Mouse (Mus musculus): ENCODE measurements around the gene Tarbp2. TPM values are rescaled to one million over a fixed set of nuclear protein-coding genes. Genes with fewer than 3 reads are reported as not detected.
A peak's percentile ranks its signal among the peaks of the same experiment; 100 is the strongest.

Gene Tarbp2
- polyA plus RNA-seq, 1 experiment from 2014 or later: 108 TPM

DNA sequence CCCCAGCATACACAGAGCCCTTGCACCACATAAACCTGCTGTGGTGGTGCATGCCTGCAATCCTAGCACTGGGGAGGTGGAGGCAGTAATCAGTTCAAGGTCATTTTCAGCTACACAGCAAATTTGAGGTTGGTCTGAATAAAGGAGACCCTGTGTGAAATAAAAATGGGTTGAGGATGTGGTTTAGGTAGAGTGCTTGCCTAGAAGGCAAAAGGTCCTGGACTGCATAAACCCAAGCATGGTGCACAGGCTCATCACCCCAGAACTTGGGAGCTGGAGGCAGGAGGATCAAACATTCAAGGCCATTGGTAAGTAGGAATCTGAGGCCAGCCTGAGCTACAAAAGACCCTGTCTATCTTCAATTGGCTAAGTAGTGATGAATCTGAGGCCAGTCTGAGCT is 10.4 kb upstream of the Tarbp2 start:
- no peak overlapping the region for H3K4me3 ChIP-seq
- H3K9ac ChIP-seq: no peak overlapping the region
- H3K36me3 ChIP-seq (replicated peaks): peaks cover 31% of the 10 kb centered on the region
- H3K27me3 ChIP-seq (replicated peaks): no peaks in the 10 kb centered on the region
- H3K27ac ChIP-seq: no peak overlapping the region
- no peaks in the 10 kb centered on the region for H3K9me3 ChIP-seq
- ATAC-seq (replicated peaks): no peak
- no peak overlapping the region for H3K4me2 ChIP-seq
- H3K4me1 ChIP-seq: peaks cover 33% of the 10 kb centered on the region

DNA sequence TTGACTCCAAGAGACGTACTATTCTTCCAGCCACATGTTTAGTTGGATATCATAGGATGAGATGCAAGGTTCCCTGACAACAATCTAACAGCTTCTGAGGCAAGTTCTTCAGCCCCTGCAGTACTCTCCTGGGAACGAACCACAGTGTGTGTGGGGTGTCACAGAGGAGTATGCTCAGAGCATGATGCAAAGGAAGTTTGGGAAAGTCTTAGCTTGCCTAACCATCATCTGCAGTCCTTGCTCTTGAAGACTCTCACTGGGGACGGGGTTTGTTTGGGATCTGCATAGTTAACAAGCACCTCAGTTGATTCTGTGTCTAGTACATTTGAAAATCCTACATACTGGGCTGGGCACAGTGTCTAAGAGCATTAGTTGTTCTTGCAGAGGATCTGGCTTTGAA is 9.7 kb upstream of the Tarbp2 start:
- peaks cover 23% of the 10 kb centered on the region for H3K36me3 ChIP-seq (replicated peaks)
- H3K27me3 ChIP-seq (replicated peaks): no peaks in the 10 kb centered on the region
- no peak for ATAC-seq (replicated peaks)
- no peaks in the 10 kb centered on the region for H3K9me3 ChIP-seq
- H3K9ac ChIP-seq: no peak overlapping the region
- no peak overlapping the region for H3K27ac ChIP-seq
- no peak overlapping the region for H3K4me2 ChIP-seq
- no peak overlapping the region for H3K4me3 ChIP-seq
- H3K4me1 ChIP-seq: peaks cover 40% of the 10 kb centered on the region
- WGBS: 92% methylated on average over 3 of the region's 3 CpGs

DNA sequence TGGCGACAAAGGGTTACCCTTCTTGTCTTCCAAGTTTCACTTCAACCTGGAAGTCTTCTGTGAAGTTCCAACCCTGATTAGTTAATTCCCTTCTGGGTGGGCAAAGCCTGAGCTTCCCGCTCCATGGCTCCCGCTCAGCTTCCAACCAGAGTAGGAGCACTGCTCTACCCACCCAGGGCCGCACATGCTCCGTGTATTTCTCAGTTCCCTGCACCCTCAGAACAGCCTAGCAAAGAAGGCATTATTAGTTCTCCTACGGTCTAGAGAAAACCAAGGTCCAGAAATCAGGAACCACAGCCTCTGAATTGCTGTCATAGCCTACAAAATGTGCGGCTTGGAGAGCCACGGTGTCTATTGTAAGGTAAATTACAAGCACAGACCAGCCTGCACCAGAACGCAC is 7.9 kb upstream of the Tarbp2 start:
- Histone ChIP-seq H3K36me3 (replicated peaks) (peaks cover 6% of the 10 kb centered on the region; the same call in 1 of the 2 replicates), H3K9me3 (no peaks in the 10 kb centered on the region), H3K4me3 (peak overlapping the region; percentile 49), H3K4me1 (peaks cover 55% of the 10 kb centered on the region), H3K27me3 (replicated peaks) (no peaks in the 10 kb centered on the region), H3K9ac (peak overlapping the region; percentile 55), H3K27ac (peak overlapping the region; percentile 87), H3K4me2 (peak overlapping the region; percentile 64)
- ATAC-seq (replicated peaks): peak; percentile 75
- 5% methylated on average over 9 of the region's 9 CpGs for WGBS

DNA sequence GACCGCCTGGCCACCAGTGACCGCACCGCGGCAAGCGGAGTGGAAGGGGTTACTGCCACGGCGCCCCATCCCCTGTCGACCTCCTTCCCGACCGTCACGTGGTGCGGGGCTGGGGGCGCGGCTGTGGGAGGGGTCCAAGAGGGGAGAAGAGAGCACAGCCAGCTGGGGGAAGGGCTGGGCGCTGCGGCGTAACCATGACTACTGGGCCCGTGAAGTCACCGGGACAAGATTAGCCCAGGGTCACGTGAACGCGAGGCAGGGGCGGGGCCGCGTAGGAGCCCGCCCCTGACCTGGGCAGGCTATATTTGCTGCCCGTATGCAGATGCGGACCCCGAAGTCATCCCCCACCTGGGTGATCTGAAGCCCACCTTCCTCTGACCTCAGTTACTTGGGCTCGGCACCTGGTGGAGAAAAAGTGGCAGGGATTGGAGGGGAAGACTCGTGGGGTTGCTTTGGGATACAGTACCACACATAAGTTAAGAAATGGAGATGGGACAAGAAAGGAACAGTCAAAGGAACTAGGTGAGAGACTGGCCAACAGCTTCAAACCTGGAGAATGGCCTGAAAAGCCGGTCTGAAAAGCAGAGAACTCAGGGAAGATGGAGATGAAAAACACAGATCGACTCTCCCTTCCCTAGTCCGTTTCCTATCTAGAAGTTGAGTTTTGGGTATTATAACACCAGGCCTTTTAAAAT is 7.3 kb upstream of the Tarbp2 start:
- WGBS: 3% methylated on average over 34 of the region's 34 CpGs
- Histone ChIP-seq H3K36me3 (replicated peaks) (0 out of 2 replicates have a peak, but pooled peaks cover 4% of the 10 kb centered on the region), H3K27ac (peak overlapping the region; percentile 87), H3K9ac (peak overlapping the region; percentile 55), H3K4me3 (peak overlapping the region; percentile 49), H3K4me1 (peaks cover 61% of the 10 kb centered on the region), H3K9me3 (no peaks in the 10 kb centered on the region), H3K4me2 (peak overlapping the region; percentile 64), H3K27me3 (replicated peaks) (no peaks in the 10 kb centered on the region)
- ATAC-seq (replicated peaks): peak; percentile 95

DNA sequence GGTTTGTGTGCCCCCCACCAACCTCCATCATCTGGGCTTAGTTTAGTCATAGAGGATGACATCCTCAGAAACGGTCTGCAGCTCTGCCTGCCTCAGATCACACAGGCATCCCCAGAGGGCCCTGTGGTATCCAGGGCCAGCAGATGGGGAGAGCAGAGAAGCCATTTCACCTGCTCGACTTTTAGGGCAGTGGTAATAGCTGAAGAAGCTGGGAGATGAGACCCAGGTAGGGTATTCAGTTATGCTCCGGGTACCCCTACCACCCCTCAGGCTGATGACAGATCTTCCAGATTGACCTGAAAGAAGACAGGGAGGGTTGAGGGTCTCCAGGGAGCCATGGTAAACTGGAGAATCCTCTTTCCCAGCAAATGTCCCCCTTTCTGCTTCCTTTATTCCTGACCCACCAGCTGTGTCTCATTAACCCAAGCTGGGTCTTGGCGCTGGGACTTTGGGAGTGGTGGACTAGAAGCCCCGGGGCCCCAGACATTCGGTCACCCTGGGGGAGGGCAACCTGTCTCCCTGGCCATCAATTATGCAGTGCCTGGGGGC is 6.6 kb upstream of the Tarbp2 start:
- ATAC-seq (replicated peaks): no peak
- peak overlapping the region; percentile 49 for H3K4me3 ChIP-seq
- H3K9ac ChIP-seq: 0 out of 2 replicates have a peak overlapping the region, but pooled peaks have one; percentile 37
- 0 out of 2 replicates have a peak, but pooled peaks cover 4% of the 10 kb centered on the region for H3K36me3 ChIP-seq (replicated peaks)
- 10% methylated on average over 6 of the region's 6 CpGs for WGBS
- H3K9me3 ChIP-seq: no peaks in the 10 kb centered on the region
- H3K4me2 ChIP-seq: peak overlapping the region; percentile 64
- H3K4me1 ChIP-seq: peaks cover 66% of the 10 kb centered on the region
- peak overlapping the region; percentile 87 for H3K27ac ChIP-seq
- no peaks in the 10 kb centered on the region for H3K27me3 ChIP-seq (replicated peaks)

DNA sequence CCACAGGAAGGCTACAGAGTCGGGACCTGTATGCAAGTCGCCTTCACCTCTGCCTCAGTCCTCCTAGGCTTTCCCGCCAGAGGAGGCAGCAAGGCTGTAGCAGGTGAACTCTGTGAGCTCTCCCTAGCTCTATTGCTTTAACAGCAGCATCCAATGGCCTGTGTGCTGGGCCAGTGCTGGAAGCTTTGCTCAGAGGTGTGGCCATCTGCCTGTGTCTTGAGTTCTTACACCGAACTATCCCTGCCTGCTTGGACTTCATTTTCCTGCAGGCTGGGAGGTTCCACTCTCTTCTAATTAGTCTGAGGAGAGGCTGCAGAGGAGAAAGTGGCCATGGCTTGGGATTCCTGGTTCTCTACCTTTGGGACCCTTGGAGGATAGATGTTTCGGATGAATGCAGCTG is 6.0 kb upstream of the Tarbp2 start:
- 23% methylated on average over 5 of the region's 5 CpGs for WGBS

DNA sequence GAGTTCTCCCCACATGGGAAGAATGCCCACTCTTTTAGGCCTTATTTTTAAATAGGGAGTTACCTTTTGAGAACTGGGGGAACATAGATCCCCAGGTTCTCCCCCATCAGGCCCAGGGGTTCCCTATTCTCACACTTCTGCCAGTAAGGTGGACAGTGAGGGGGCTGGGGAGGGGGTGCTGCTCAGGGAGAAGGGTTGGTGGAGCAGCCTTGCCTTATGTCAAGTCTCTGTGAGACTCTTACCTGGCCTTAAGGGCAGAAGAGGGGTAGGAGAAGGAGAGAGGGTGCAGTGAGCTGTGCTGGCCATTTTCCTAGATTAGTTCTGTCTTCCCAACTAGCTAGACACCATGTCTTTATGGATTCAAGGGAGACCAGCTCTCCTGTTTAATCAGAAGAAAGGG is 5.5 kb upstream of the Tarbp2 start:
- ATAC-seq (replicated peaks): no peak
- Histone ChIP-seq H3K4me3 (no peak overlapping the region), H3K4me1 (peaks cover 66% of the 10 kb centered on the region), H3K27ac (peak overlapping the region; percentile 87), H3K27me3 (replicated peaks) (no peaks in the 10 kb centered on the region), H3K4me2 (peak overlapping the region; percentile 64; the same call in 1 of the 2 replicates), H3K9me3 (no peaks in the 10 kb centered on the region), H3K9ac (0 out of 2 replicates have a peak overlapping the region, but pooled peaks have one; percentile 0), H3K36me3 (replicated peaks) (0 out of 2 replicates have a peak, but pooled peaks cover 4% of the 10 kb centered on the region)

More for the DNA sequence above, 6.0 kb upstream of the Tarbp2 start:
- Histone ChIP-seq H3K27ac (peak overlapping the region; percentile 87), H3K4me1 (peaks cover 66% of the 10 kb centered on the region), H3K27me3 (replicated peaks) (no peaks in the 10 kb centered on the region), H3K9me3 (no peaks in the 10 kb centered on the region), H3K4me3 (no peak overlapping the region), H3K4me2 (peak overlapping the region; percentile 64; the same call in 1 of the 2 replicates), H3K9ac (0 out of 2 replicates have a peak overlapping the region, but pooled peaks have one; percentile 10), H3K36me3 (replicated peaks) (0 out of 2 replicates have a peak, but pooled peaks cover 4% of the 10 kb centered on the region)
- no peak for ATAC-seq (replicated peaks)

DNA sequence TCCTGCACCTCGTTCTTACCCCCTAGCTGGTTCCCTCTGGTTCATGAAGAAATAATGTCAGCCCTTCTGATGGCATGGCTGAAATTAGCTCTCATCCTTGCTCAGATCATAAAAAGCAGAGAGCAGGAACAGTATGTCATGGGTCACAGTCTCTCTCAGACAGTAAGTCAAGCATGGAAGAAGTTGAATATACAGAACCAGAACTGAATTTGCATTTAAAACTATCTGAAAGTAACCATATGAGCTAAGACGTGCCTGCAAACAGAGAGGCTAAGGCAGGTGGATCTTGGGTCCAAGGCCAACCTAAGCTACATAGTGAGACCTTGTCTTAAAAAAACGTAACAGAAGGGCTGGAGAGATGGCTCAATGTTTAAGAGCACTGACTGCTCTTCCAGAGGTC is 5.0 kb upstream of the Tarbp2 start:
- no peaks in the 10 kb centered on the region for H3K9me3 ChIP-seq
- WGBS: 82% methylated on average over 3 of the region's 3 CpGs
- peaks cover 66% of the 10 kb centered on the region for H3K4me1 ChIP-seq
- H3K27ac ChIP-seq: no peak overlapping the region
- H3K9ac ChIP-seq: no peak overlapping the region
- no peaks in the 10 kb centered on the region for H3K27me3 ChIP-seq (replicated peaks)
- H3K4me3 ChIP-seq: no peak overlapping the region
- no peak overlapping the region for H3K4me2 ChIP-seq
- no peak for ATAC-seq (replicated peaks)
- H3K36me3 ChIP-seq (replicated peaks): 0 out of 2 replicates have a peak, but pooled peaks cover 4% of the 10 kb centered on the region

DNA sequence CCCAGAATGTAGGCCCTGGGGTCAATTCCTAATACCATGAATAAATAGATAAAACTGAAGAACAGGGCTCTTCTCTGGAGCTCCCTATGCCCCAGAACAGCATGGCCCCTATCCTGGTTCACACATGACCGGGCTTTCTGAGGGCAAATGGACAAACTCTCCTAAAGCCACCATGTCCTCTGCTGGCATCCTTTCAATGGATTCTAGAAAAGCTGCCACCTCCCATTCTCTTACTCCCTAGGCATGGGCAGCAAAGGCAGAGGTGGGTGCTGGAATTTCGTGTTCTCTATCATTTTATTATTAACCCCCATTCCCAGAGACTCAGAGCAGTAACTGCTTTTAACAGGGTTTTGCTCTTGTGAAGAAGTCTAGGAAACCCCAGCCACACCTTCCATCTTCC is 2.7 kb upstream of the Tarbp2 start:
- Histone ChIP-seq H3K36me3 (replicated peaks) (no peaks in the 10 kb centered on the region), H3K4me3 (peak overlapping the region; percentile 66), H3K4me2 (peak overlapping the region; percentile 88), H3K4me1 (peaks cover 64% of the 10 kb centered on the region), H3K27me3 (replicated peaks) (no peaks in the 10 kb centered on the region), H3K9me3 (no peaks in the 10 kb centered on the region), H3K9ac (no peak overlapping the region), H3K27ac (no peak overlapping the region)
- no peak for ATAC-seq (replicated peaks)
- 96% methylated on average over 2 of the region's 2 CpGs for WGBS

DNA sequence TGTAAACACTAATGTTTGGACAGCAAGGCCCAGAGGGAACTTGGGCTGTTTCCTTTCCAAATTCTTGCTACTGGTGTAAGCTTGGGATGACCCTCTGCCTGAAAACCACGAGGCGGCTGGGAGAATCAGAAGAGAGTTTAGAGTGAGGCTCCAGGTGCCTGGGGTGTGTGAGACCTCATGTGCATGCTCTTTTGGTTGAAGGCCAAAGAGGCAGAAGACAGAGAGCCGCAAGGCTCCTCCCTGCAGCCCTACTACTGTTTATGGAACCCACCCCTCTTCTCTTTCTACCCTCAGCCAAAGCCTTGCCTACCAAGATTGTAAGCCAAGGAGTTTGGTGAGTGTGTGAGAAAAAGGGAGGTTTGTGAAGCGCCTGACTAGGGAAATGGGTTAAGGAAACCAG is 2.2 kb upstream of the Tarbp2 start:
- H3K4me2 ChIP-seq: peak overlapping the region; percentile 88
- WGBS: 46% methylated on average over 4 of the region's 4 CpGs
- no peak for ATAC-seq (replicated peaks)
- H3K27me3 ChIP-seq (replicated peaks): no peaks in the 10 kb centered on the region
- peak overlapping the region; percentile 81 for H3K9ac ChIP-seq
- no peaks in the 10 kb centered on the region for H3K9me3 ChIP-seq
- H3K36me3 ChIP-seq (replicated peaks): no peaks in the 10 kb centered on the region
- H3K4me3 ChIP-seq: peak overlapping the region; percentile 66
- H3K4me1 ChIP-seq: peaks cover 62% of the 10 kb centered on the region
- H3K27ac ChIP-seq: peak overlapping the region; percentile 100

DNA sequence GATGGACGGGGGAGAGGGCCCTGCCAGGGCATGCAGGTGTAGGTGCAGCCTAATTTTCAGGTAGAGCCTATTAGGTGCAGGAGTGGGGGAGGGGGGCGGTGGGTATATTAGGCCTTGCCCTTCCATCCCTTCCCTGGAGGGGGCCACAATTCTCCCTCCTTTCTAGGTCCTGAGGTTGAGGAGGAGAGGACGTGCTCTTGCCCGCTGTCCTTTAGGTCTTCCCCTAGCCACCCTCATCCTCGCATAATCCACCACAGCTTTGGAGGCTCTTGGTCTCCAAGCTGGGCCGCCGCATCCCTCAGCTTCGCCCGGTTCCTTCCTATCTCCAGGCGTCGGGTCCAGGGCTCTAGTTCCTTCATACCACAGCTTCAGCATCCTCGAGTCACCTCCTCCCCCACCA is 1.7 kb upstream of the Tarbp2 start:
- Histone ChIP-seq H3K4me3 (peak overlapping the region; percentile 66), H3K27me3 (replicated peaks) (no peaks in the 10 kb centered on the region), H3K36me3 (replicated peaks) (no peaks in the 10 kb centered on the region), H3K27ac (peak overlapping the region; percentile 100), H3K9me3 (no peaks in the 10 kb centered on the region), H3K4me1 (peaks cover 57% of the 10 kb centered on the region), H3K9ac (peak overlapping the region; percentile 81), H3K4me2 (peak overlapping the region; percentile 88)
- WGBS: under 1% methylated on average over 11 of the region's 12 CpGs
- ATAC-seq (replicated peaks): no peak

DNA sequence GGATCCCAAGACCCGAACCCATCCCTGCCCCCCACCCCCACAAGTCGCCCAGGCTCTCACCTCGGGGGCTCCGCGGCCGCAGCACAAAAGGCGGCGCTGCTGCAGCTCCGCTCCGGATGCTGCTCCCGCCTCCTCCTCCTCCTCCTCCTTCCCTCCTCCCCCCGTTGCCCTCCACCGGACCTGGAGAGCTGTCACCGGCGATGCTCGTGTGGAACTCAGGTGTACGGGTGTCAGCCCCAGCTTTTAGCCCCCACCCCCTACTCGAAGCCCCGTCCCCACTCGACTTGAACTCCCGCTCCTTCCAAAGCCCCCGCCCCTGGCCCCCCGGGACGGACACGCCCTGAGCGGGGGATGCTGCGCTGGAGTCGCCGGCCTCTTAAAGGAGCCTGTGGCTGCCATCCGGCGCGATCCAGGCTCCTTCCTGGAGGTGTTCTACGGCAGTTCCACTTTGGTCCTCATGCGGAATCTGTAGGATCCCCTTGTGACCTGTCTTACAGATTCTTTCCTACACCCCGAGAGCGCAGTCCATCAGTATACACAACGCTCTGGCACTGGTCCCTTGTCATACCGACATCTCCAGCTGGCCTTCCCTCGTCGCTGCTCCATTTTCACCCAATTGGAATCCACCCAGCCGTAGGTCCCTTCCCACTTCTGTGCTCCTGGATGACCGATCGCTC is 1.1 kb upstream of the Tarbp2 start, which contains the start of gene Map3k12:
Map3k12 (minus strand) TSS at position 337 of the 677 bp plus-strand sequence.
- ATAC-seq (replicated peaks): peak; percentile 7
- Histone ChIP-seq H3K27me3 (replicated peaks) (no peaks in the 10 kb centered on the region), H3K9ac (peak within 1 kb of the TSS; percentile 81), H3K27ac (peak within 1 kb of the TSS; percentile 100), H3K4me1 (peaks cover 51% of the 10 kb centered on the region), H3K9me3 (no peaks in the 10 kb centered on the region), H3K4me3 (peak within 1 kb of the TSS; percentile 66), H3K4me2 (peak within 1 kb of the TSS; percentile 88), H3K36me3 (replicated peaks) (no peaks in the 10 kb centered on the region)
- under 1% methylated on average over 43 of the region's 43 CpGs for WGBS

Measured in midbrain, embryonic 15.5 days (tissue).